Mouse (Mus musculus): Measurements from ENCODE around the gene Nkpd1. TPM values are rescaled to one million over a fixed set of nuclear protein-coding genes. Genes with fewer than 3 reads are reported as not detected.

The Nkpd1 gene
- total and polyA plus RNA-seq, 3 experiments, result 1.1 to 2.1 (median 1.9) TPM

DNA sequence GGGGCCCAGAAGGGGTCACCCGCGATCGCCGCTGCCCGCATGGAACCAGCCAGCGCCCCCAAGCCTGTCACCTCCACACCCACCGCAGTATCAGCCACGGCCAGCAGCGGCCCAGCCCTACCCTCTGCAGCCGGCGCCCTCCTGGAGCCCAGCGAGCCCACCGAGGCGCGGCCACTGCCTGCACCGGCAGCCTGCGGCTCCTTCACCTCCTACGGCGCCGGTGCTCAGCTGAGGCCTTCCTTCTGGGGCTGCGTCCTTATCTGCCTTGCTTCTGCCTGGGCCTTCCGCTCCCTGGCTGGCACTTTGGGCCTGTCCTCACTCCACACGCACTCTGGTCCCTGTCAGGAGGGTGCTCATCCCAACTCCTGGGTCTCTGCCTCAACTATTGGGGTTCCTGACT lies 2.4 kb downstream of the Nkpd1 start:
- H3K4me3 ChIP-seq (replicated peaks in 1 of 3; ENCODE audit: low read depth in 2 of 3, low read length in 2 of 3, poor library complexity in 1 of 3), result no peak overlapping the region
- peaks cover 18 to 42% of the 10 kb centered on the region in 2 experiments for H3K4me1 ChIP-seq (ENCODE audit: control insufficient read depth in 1 of 2, insufficient read depth in 2 of 2)
- TF ChIP-seq RAD21 (IDR thresholded peaks at IDR 0.05; ENCODE audit: low read depth, low read length), result no peak
- TF ChIP-seq TCF12 (IDR thresholded peaks at IDR 0.05; ENCODE audit: low read depth, low read length), result no peak
- TF ChIP-seq ZKSCAN1 (IDR thresholded peaks at IDR 0.05; ENCODE audit: borderline replicate concordance, low read depth, low read length), result no peak
- TF ChIP-seq MAX (IDR thresholded peaks at IDR 0.05; ENCODE audit: low read length), result no peak
- no peak for TF ChIP-seq POLR2AphosphoS2 (IDR thresholded peaks at IDR 0.05; ENCODE audit: low read depth, low read length)
- TF ChIP-seq HCFC1 (IDR thresholded peaks at IDR 0.05; ENCODE audit: low read depth, low read length), result no peak
- TF ChIP-seq ZMIZ1 (IDR thresholded peaks at IDR 0.05; ENCODE audit: low read depth, low read length), result no peak
- no peak for TF ChIP-seq JUN (IDR thresholded peaks at IDR 0.05; ENCODE audit: insufficient read depth, low read depth, low read length)
- TF ChIP-seq MYC (IDR thresholded peaks at IDR 0.05; ENCODE audit: low read depth, low read length), result no peak
- TF ChIP-seq MAZ (IDR thresholded peaks at IDR 0.05; ENCODE audit: low read depth, low read length), result no peak
- no peak for TF ChIP-seq ETS1 (conservative IDR thresholded peaks at IDR 0.05; ENCODE audit: low read depth, low read length)
- TF ChIP-seq UBTF (IDR thresholded peaks at IDR 0.05; ENCODE audit: low read depth, low read length), result no peak
- no peak for TF ChIP-seq NELFE (IDR thresholded peaks at IDR 0.05; ENCODE audit: low read depth, low read length)
- TF ChIP-seq USF1 (IDR thresholded peaks at IDR 0.05; ENCODE audit: low read depth, low read length), result no peak
- TF ChIP-seq NRF1 (IDR thresholded peaks at IDR 0.05; ENCODE audit: low read depth, low read length), result no peak
- TF ChIP-seq SIN3A (IDR thresholded peaks at IDR 0.05; ENCODE audit: low read length), result no peak
- no peak for TF ChIP-seq JUND (conservative IDR thresholded peaks at IDR 0.05; ENCODE audit: low read depth, low read length)
- no peak for TF ChIP-seq EP300 (IDR thresholded peaks at IDR 0.05; ENCODE audit: low read length)
- TF ChIP-seq BHLHE40 (IDR thresholded peaks at IDR 0.05; ENCODE audit: low read depth, low read length), result no peak
- no peak for DNase-seq (ENCODE audit: extremely low read depth)
- no peaks in the 10 kb centered on the region for H3K27me3 ChIP-seq (replicated peaks)
- no peaks in the 10 kb centered on the region for H3K79me2 ChIP-seq (replicated peaks; ENCODE audit: control insufficient read depth, extremely low read depth, insufficient read depth, poor library complexity, severe bottlenecking)
- dilution Hi-C loops (cut with MboI; ENCODE audit: extremely low pct_ligation_motif_present, extremely low pct_unique_long_range_greater_than_20kb, low sequenced_read_pairs), result no loop called here
- in situ Hi-C loops (cut with MboI; ENCODE audit: low pct_ligation_motif_present, low pct_unique_long_range_greater_than_20kb, low sequenced_read_pairs), result no loop called here
- peaks cover 14% of the 10 kb centered on the region for H3K9me3 ChIP-seq (replicated peaks; ENCODE audit: low read length)
- no peak overlapping the region for H3K27ac ChIP-seq (ENCODE audit: insufficient read depth, low read depth)
- H3K36me3 ChIP-seq (replicated peaks in 1 of 2; ENCODE audit: control insufficient read depth in 1 of 2, insufficient read depth in 1 of 2, low read length in 1 of 2), result peaks cover 14 to 55% of the 10 kb centered on the region in 2 experiments
- no peak overlapping the region for H3K4me2 ChIP-seq (ENCODE audit: insufficient read depth, low read depth, poor library complexity, severe bottlenecking)
- no peak overlapping the region for H3K9ac ChIP-seq (ENCODE audit: insufficient read depth, low read depth)

GRCm38 (mm10) chr7:19523017-19523756 lies 5.5 kb downstream of the Nkpd1 start:
- TF ChIP-seq ZKSCAN1 (IDR thresholded peaks at IDR 0.05; ENCODE audit: borderline replicate concordance, low read depth, low read length), result no peak
- no peak for TF ChIP-seq SIN3A (IDR thresholded peaks at IDR 0.05; ENCODE audit: low read length)
- no peak for TF ChIP-seq UBTF (IDR thresholded peaks at IDR 0.05; ENCODE audit: low read depth, low read length)
- TF ChIP-seq CTCF (conservative IDR thresholded peaks at IDR 0.05 in 1 of 2, IDR thresholded peaks at IDR 0.05 in 1 of 2; ENCODE audit: low read depth in 2 of 2, low read length in 2 of 2), result no peak
- no peak for TF ChIP-seq ETS1 (conservative IDR thresholded peaks at IDR 0.05; ENCODE audit: low read depth, low read length)
- TF ChIP-seq EP300 (IDR thresholded peaks at IDR 0.05; ENCODE audit: low read length), result no peak
- TF ChIP-seq CHD1 (IDR thresholded peaks at IDR 0.05; ENCODE audit: low read depth, low read length), result no peak
- Histone ChIP-seq H3K79me2 (replicated peaks; ENCODE audit: control insufficient read depth, extremely low read depth, insufficient read depth, poor library complexity, severe bottlenecking) (no peaks in the 10 kb centered on the region), H3K4me2 (ENCODE audit: insufficient read depth, low read depth, poor library complexity, severe bottlenecking) (no peak overlapping the region), H3K9ac (ENCODE audit: insufficient read depth, low read depth) (no peak overlapping the region), H3K36me3 (replicated peaks in 1 of 2; ENCODE audit: control insufficient read depth in 1 of 2, insufficient read depth in 1 of 2, low read length in 1 of 2) (peaks cover 14 to 53% of the 10 kb centered on the region in 2 experiments), H3K9me3 (replicated peaks; ENCODE audit: low read length) (peaks cover 14% of the 10 kb centered on the region), H3K27ac (ENCODE audit: insufficient read depth, low read depth) (no peak overlapping the region), H3K4me3 (replicated peaks in 1 of 3; ENCODE audit: low read depth in 2 of 3, low read length in 2 of 3, poor library complexity in 1 of 3) (no peak overlapping the region), H3K27me3 (replicated peaks) (no peaks in the 10 kb centered on the region), H3K4me1 (ENCODE audit: control insufficient read depth in 1 of 2, insufficient read depth in 2 of 2) (peaks cover 0 to 13% of the 10 kb centered on the region in 2 experiments; a peak in 3 of 4 replicates)
- DNase-seq (ENCODE audit: extremely low read depth), result no peak
- in situ Hi-C loops (cut with MboI; ENCODE audit: low pct_ligation_motif_present, low pct_unique_long_range_greater_than_20kb, low sequenced_read_pairs), result no loop called here
- dilution Hi-C loops (cut with MboI; ENCODE audit: extremely low pct_ligation_motif_present, extremely low pct_unique_long_range_greater_than_20kb, low sequenced_read_pairs), result no loop called here

All from CH12.LX (cell line).